Mouse (Mus musculus) hindbrain, embryonic 16.5 days (tissue): ENCODE data around the gene Gjd3. TPM values are rescaled to one million over a fixed set of nuclear protein-coding genes. Genes with fewer than 3 reads are reported as not detected.
"Not testable (repeated sequence)": the region's sequence is repeated elsewhere in the genome, so short reads cannot be mapped to it uniquely, and the experiment has no call there.

Experiments used
- ATAC-seq: fragments of 200-750 bp; cut with Nextera tagmentation; 2 replicates; pipeline ENCODE4 v1.8.0; 2017; ENCODE audit warnings: moderate TSS enrichment, moderate library complexity
- H3K27ac ChIP-seq: fragments of 300-500 bp; sonication (generic); 2 replicates; pipeline ENCODE4 v1.5.1; 2014; ENCODE audit warnings: low read depth, mild to moderate bottlenecking, control low read depth, low read length, moderate library complexity
- H3K27me3 ChIP-seq: fragments of 300-500 bp; sonication (generic); replicated peaks from 2 replicates; pipeline ENCODE4 v1.6.1; 2014; ENCODE audit warnings: low read length; ENCODE audit not compliant: control insufficient read depth, insufficient read depth
- H3K36me3 ChIP-seq: fragments of 300-500 bp; sonication (generic); 2 replicates; pipeline ENCODE4 v1.6.1; 2014; ENCODE audit warnings: mild to moderate bottlenecking, low read length, moderate library complexity, mixed read lengths; ENCODE audit not compliant: control insufficient read depth, insufficient read depth
- H3K4me1 ChIP-seq: fragments of 300-500 bp; sonication (generic); 2 replicates; pipeline ENCODE4 v1.6.1; 2014; ENCODE audit warnings: low read depth, low read length; ENCODE audit not compliant: control insufficient read depth, insufficient read depth
- H3K4me2 ChIP-seq: fragments of 300-500 bp; sonication (generic); 2 replicates; pipeline ENCODE4 v1.6.1; 2014; ENCODE audit warnings: mild to moderate bottlenecking, low read length, control low read depth, moderate library complexity
- H3K4me3 ChIP-seq: fragments of 300-500 bp; sonication (generic); 2 replicates; pipeline ENCODE4 v1.5.1; 2014; ENCODE audit warnings: mild to moderate bottlenecking, low read length, control low read depth, moderate library complexity
- H3K9ac ChIP-seq: fragments of 300-500 bp; sonication (generic); 2 replicates; pipeline ENCODE4 v1.6.1; 2014; ENCODE audit warnings: low read depth, mild to moderate bottlenecking, control low read depth, low read length, moderate library complexity
- H3K9me3 ChIP-seq: fragments of 300-500 bp; sonication (generic); 2 replicates; pipeline ENCODE4 v1.6.1; 2014; ENCODE audit warnings: mild to moderate bottlenecking, low read length, moderate library complexity; ENCODE audit not compliant: control insufficient read depth
- WGBS: fragments of 180-500 bp; shearing (Covaris S2); extraction: QIAGEN DNeasy Blood & Tissue Kit; methylation state at CpG from one replicate; pipeline ENCODE4 v1.1.7; 2014; 5-methylcytosine and 5-hydroxymethylcytosine counted together
- polyA plus RNA-seq: library from polyadenylated mRNA; unstranded; fragments of >200 nt; fragmentation: Nextera tagmentation; extraction: Ambion mirVana; gene quantifications from 2 replicates; pipeline ENCODE4 v1.2.1, GENCODE M21; 2015

Gjd3 gene
- polyA plus RNA-seq, 1 experiment from 2014 or later, result 2.0 TPM

GRCm38 (mm10) chr11:99013856-99014255 lies 31.0 kb upstream of the Gjd3 start:
- H3K4me2 ChIP-seq, result no peak overlapping the region
- no peaks in the 10 kb centered on the region for H3K9me3 ChIP-seq
- ATAC-seq, result no peak
- H3K27me3 ChIP-seq, result no peaks in the 10 kb centered on the region
- WGBS, result 96% methylated on average over 1 of the region's 1 CpGs
- no peaks in the 10 kb centered on the region for H3K36me3 ChIP-seq
- no peaks in the 10 kb centered on the region for H3K4me1 ChIP-seq
- H3K27ac ChIP-seq, result no peak overlapping the region
- H3K4me3 ChIP-seq, result no peak overlapping the region
- no peak overlapping the region for H3K9ac ChIP-seq

DNA sequence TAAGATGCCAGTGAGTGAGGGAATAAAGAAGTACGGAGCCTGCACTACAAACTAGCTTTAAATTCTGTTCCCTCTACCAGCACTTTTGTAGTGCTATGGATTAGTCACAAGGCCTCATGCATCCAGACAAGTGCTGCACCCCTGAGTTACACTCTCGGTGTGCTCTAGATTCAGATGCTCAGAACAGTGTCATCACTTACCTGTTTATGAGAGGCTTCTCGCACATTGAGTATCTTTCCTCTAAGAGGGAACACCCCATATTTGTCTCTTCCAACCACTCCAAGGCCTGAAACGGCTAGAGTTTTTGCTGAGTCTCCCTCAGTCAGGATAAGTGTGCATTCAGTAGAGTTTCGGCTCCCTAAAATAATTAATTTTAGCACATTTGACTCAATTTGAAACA lies 27.9 kb upstream of the Gjd3 start:
- H3K27ac ChIP-seq, result no peak overlapping the region
- no peaks in the 10 kb centered on the region for H3K4me1 ChIP-seq
- no peaks in the 10 kb centered on the region for H3K9me3 ChIP-seq
- no peak overlapping the region for H3K9ac ChIP-seq
- 94% methylated on average over 5 of the region's 5 CpGs for WGBS
- ATAC-seq, result no peak
- H3K36me3 ChIP-seq, result no peaks in the 10 kb centered on the region
- no peak overlapping the region for H3K4me3 ChIP-seq
- no peaks in the 10 kb centered on the region for H3K27me3 ChIP-seq
- no peak overlapping the region for H3K4me2 ChIP-seq

- Histone ChIP-seq H3K4me3 (no peak overlapping the region), H3K27me3 (no peaks in the 10 kb centered on the region), H3K9me3 (no peaks in the 10 kb centered on the region), H3K27ac (no peak overlapping the region), H3K4me1 (no peaks in the 10 kb centered on the region), H3K36me3 (no peaks in the 10 kb centered on the region), H3K9ac (no peak overlapping the region), H3K4me2 (no peak overlapping the region)
- WGBS, result 91% methylated on average over 4 of the region's 4 CpGs
- ATAC-seq, result no peak
These were observed 27.3 kb upstream of the Gjd3 start for GRCm38 (mm10) chr11:99010124-99010523.

DNA sequence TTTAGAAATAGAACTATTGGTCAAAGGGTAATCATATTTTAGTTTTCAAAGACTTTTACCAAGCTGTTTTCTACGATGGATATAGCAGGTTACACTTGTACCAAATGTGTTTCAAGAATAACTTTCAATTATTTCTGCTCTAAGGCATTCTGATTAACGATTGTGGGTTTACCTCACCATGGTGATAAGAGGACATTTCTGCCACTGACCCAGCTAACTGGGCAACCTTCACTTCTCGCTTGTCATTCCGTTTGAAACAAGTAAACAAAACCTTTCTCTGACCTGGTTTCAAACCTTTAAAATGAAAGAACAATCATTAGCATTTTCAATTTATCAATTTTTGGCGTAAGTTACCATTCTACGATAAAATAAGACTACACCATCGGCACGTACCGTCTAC lies 24.0 kb upstream of the Gjd3 start:
- WGBS, result 92% methylated on average over 9 of the region's 9 CpGs
- no peaks in the 10 kb centered on the region for H3K4me1 ChIP-seq
- H3K36me3 ChIP-seq, result no peaks in the 10 kb centered on the region
- no peak overlapping the region for H3K4me3 ChIP-seq
- H3K27me3 ChIP-seq, result no peaks in the 10 kb centered on the region
- no peaks in the 10 kb centered on the region for H3K9me3 ChIP-seq
- H3K4me2 ChIP-seq, result no peak overlapping the region
- H3K27ac ChIP-seq, result no peak overlapping the region
- H3K9ac ChIP-seq, result no peak overlapping the region
- ATAC-seq, result no peak

- H3K27ac ChIP-seq, result no peak overlapping the region
- H3K4me3 ChIP-seq, result no peak overlapping the region
- H3K27me3 ChIP-seq, result no peaks in the 10 kb centered on the region
- no peaks in the 10 kb centered on the region for H3K36me3 ChIP-seq
- WGBS, result 89% methylated on average over 11 of the region's 11 CpGs
- ATAC-seq, result no peak
- H3K4me2 ChIP-seq, result no peak overlapping the region
- no peak overlapping the region for H3K9ac ChIP-seq
- H3K4me1 ChIP-seq, result no peaks in the 10 kb centered on the region
- H3K9me3 ChIP-seq, result no peaks in the 10 kb centered on the region
These were observed 16.4 kb upstream of the Gjd3 start for GRCm38 (mm10) chr11:98999243-98999642.

DNA sequence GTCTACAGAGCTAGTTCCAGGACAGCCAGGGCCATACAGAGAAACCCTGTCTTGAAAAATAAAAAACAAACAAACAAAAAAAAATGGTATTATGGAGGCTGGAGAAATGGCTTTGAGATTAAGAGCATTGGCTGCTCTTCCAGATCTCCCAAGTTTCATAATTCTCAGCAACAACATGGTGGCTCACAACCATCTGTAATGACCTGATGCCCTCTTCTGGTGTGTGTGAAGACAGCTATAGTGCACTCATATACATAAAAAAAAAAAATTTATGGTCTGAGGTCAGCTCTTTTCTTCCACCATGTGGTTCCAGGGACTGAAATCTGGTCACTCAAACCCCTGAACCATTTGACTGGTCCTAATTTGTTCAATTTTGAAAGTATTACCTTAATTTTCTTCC lies 16.0 kb upstream of the Gjd3 start:
- no peak for ATAC-seq
- no peak overlapping the region for H3K27ac ChIP-seq
- no peaks in the 10 kb centered on the region for H3K36me3 ChIP-seq
- H3K9me3 ChIP-seq, result no peaks in the 10 kb centered on the region
- no peak overlapping the region for H3K9ac ChIP-seq
- no peak overlapping the region for H3K4me2 ChIP-seq
- H3K4me1 ChIP-seq, result no peaks in the 10 kb centered on the region
- no peak overlapping the region for H3K4me3 ChIP-seq
- H3K27me3 ChIP-seq, result no peaks in the 10 kb centered on the region

DNA sequence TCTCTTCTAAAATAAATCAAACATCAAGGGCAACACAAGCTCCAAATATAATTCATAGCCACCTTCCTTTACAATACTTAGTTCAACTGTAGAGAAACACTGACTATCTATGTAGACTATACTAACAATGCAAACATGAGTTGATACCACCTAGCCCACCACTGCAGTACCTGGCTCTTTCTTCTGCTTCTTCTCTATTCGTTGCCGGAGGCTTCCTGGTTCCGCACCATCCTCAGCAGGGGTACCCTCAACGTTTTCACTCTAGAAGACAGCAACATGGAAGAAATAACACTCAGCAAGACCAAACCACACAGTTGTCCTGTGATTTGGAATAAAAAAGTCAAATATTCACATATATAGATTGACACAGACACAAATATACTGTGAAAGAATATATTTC lies 14.8 kb upstream of the Gjd3 start:
- Histone ChIP-seq H3K4me1 (no peaks in the 10 kb centered on the region), H3K4me3 (no peak overlapping the region), H3K27ac (no peak overlapping the region), H3K27me3 (no peaks in the 10 kb centered on the region), H3K36me3 (no peaks in the 10 kb centered on the region), H3K9ac (no peak overlapping the region), H3K9me3 (no peaks in the 10 kb centered on the region), H3K4me2 (no peak overlapping the region)
- no peak for ATAC-seq
- 86% methylated on average over 4 of the region's 4 CpGs for WGBS

DNA sequence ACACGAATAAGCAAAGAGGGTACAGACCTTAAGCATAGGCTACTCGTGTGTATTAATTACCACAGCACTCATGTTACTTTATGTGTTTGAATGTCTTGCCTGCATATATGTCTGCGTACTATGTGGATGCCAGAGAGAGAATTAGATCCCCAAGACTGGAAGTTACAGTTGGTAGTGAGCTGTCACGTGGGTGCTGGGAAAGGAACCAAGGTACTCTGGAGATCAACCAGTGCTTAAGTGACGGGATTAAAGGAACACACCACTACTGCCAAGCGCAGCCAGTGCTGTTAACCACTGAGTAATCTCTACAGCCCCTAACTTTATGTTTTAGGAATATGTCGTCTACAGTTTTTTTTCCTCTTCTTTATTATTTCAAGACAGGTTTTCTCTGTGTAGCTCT lies 13.2 kb upstream of the Gjd3 start:
- Histone ChIP-seq H3K4me2 (no peak overlapping the region), H3K4me3 (no peak overlapping the region), H3K36me3 (no peaks in the 10 kb centered on the region), H3K9me3 (no peaks in the 10 kb centered on the region), H3K4me1 (no peaks in the 10 kb centered on the region), H3K27ac (no peak overlapping the region), H3K9ac (no peak overlapping the region), H3K27me3 (no peaks in the 10 kb centered on the region)
- 98% methylated on average over 7 of the region's 7 CpGs for whole genome bisulfite sequencing
- no peak for ATAC-seq

GRCm38 (mm10) chr11:98990866-98991265 lies 8.1 kb upstream of the Gjd3 start:
- Histone ChIP-seq H3K4me1 (no peaks in the 10 kb centered on the region), H3K36me3 (no peaks in the 10 kb centered on the region), H3K27ac (no peak overlapping the region), H3K9ac (no peak overlapping the region), H3K4me3 (no peak overlapping the region), H3K4me2 (no peak overlapping the region), H3K27me3 (no peaks in the 10 kb centered on the region), H3K9me3 (0 out of 2 replicates have a peak, but pooled peaks cover 2% of the 10 kb centered on the region)
- 84% methylated on average over 6 of the region's 6 CpGs for WGBS
- no peak for ATAC-seq

GRCm38 (mm10) chr11:98988260-98988659 lies 5.4 kb upstream of the Gjd3 start:
- ATAC-seq, H3K27ac ChIP-seq: not testable (repeated sequence)
- WGBS, result 96% methylated on average over 4 of the region's 6 CpGs

More at GRCm38 (mm10) chr11:98988260-98988659, 5.4 kb upstream of the Gjd3 start:
- not testable (repeated sequence) for H3K9ac ChIP-seq, H3K4me1 ChIP-seq, H3K36me3 ChIP-seq, H3K4me3 ChIP-seq, H3K4me2 ChIP-seq, H3K27me3 ChIP-seq, H3K9me3 ChIP-seq
